Mouse (Mus musculus) G1E (cell line): ENCODE results near the gene Glod4.

Source experiments
- CTCF ChIP-seq: IDR thresholded peaks from 2 replicates; pipeline ENCODE4 v1.5.1; 2012; ENCODE audit warnings: low read depth, low read length, inconsistent platforms, mixed read lengths
- TAL1 ChIP-seq: conservative IDR thresholded peaks from 2 replicates; pipeline ENCODE4 v1.6.1; 2012; ENCODE audit warnings: low read depth, low read length, inconsistent platforms, mixed read lengths

GRCm38 (mm10) chr11:76216049-76216540 lies 27.4 kb downstream of the Glod4 start:
- TF ChIP-seq CTCF (no peak), TAL1 (no peak)
